Mouse (Mus musculus): ENCODE measurements around the gene Dlk1. TPM values are rescaled to one million over a fixed set of nuclear protein-coding genes. Genes with fewer than 3 reads are reported as not detected.

The Dlk1 gene
- polyA plus RNA-seq, 1 experiment from 2014 or later: 182 TPM

Other genes with a start within 250 kb of the Dlk1 start
- gene Rtl1, start 147.5 kb downstream of the Dlk1 start, polyA plus RNA-seq (2015; fragmentation: Nextera tagmentation; extraction: Ambion mirVana): 0.68 and 0.97 TPM in 2 replicates